Mouse (Mus musculus): ENCODE measurements around the gene 1700080E11Rik.

GRCm38 (mm10) chr9:105101911-105102310 is 43.0 kb downstream of the 1700080E11Rik start:
- TF ChIP-seq CTCF (IDR thresholded peaks at IDR 0.05; ENCODE audit: extremely low read depth, insufficient read depth, insufficient read length, insufficient replicate concordance) (no peak), POLR2A (IDR thresholded peaks at IDR 0.05; ENCODE audit: low read depth, low read length) (no peak)
